8 mouse cellular contexts compared by ENCODE assay signal in the genomic region with DNA sequence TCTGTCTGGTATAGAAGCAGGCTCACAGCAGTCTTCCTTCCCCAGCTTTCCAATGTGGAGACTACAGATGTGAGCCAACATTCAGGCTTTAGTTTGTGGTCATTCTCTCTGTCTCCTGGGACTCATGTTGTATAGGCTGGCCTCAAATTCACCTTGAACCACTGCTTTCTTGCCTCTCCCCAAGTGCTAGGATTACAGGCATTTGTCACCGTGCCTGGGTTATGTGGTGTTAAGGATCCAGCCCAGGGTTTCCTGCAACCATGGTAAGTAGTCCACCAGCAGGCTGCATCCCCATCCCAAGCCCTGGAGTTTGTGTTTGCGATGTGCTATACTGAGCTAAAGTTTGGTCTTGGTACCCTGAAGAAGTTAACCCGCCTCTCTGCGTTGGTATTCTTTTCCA. TPM values are rescaled to one million over a fixed set of nuclear protein-coding genes. Genes with fewer than 3 reads are reported as not detected.
DNase-seq lines count a peak whose midpoint lies in the region; ATAC-seq and TF ChIP-seq lines count a peak whose summit lies in the region.

No protein-coding gene starts in this region.

- H3K9ac ChIP-seq in heart, embryonic 11.5 days (ENCODE audit: low read depth, low read length), result peak overlapping the region; percentile 61; the same call in 1 of the 2 replicates
- peak overlapping the region; percentile 42; the same call in 1 of the 2 replicates for H3K9ac ChIP-seq in forebrain, postnatal 0 days
- H3K9ac ChIP-seq in midbrain, embryonic 11.5 days (ENCODE audit: low read length), result peak overlapping the region; percentile 43

- H3K4me1 ChIP-seq in heart, embryonic 11.5 days (ENCODE audit: control insufficient read depth, insufficient read depth, low read length), result peaks cover 12% of the 10 kb centered on the region
- 0 out of 2 replicates have a peak, but pooled peaks cover 10% of the 10 kb centered on the region for H3K4me1 ChIP-seq in forebrain, postnatal 0 days (ENCODE audit: insufficient read depth)
- H3K4me1 ChIP-seq in midbrain, embryonic 11.5 days (ENCODE audit: control insufficient read depth, insufficient read depth, low read length), result peaks cover 12% of the 10 kb centered on the region
- H3K4me1 ChIP-seq in kidney, adult 2 months (ENCODE audit: control insufficient read depth, insufficient read depth, low read length), result 0 out of 2 replicates have a peak, but pooled peaks cover 3% of the 10 kb centered on the region

- H3K36me3 ChIP-seq in heart, embryonic 11.5 days (ENCODE audit: control insufficient read depth, insufficient read depth, low read length), result no peaks in the 10 kb centered on the region
- no peaks in the 10 kb centered on the region for H3K36me3 ChIP-seq in forebrain, postnatal 0 days (ENCODE audit: insufficient read depth)
- H3K36me3 ChIP-seq in midbrain, embryonic 11.5 days (ENCODE audit: control insufficient read depth, insufficient read depth, low read length), result no peaks in the 10 kb centered on the region
- no peaks in the 10 kb centered on the region for H3K36me3 ChIP-seq in kidney, adult 2 months (ENCODE audit: control insufficient read depth, insufficient read depth, low read length)

- TF ChIP-seq POLR2A in kidney, adult 2 months (IDR thresholded peaks at IDR 0.05; ENCODE audit: low read depth, low read length), result no peak

- 37% methylated on average over 4 of the region's 4 CpGs for WGBS in heart, embryonic 11.5 days (ENCODE audit: insufficient replicate concordance)
- 19% methylated on average over 4 of the region's 4 CpGs for WGBS in forebrain, postnatal 0 days
- 47% methylated on average over 4 of the region's 4 CpGs for WGBS in midbrain, embryonic 11.5 days
- 59% methylated on average over 4 of the region's 4 CpGs for WGBS in kidney, adult 2 months

- in situ Hi-C loops in Patski (cut with MboI; ENCODE audit: low pct_unique_long_range_greater_than_20kb), result no loop called here

- no peak for ATAC-seq in heart, embryonic 11.5 days (replicated peaks; ENCODE audit: insufficient number of reproducible peaks, low FRiP score, low TSS enrichment)
- ATAC-seq in Patski, result peak; percentile 55
- no peak; the same call in 1 of the 2 replicates for ATAC-seq in forebrain, postnatal 0 days
- ATAC-seq in midbrain, embryonic 11.5 days (ENCODE audit: low FRiP score), result no peak

- no peaks in the 10 kb centered on the region for H3K9me3 ChIP-seq in heart, embryonic 11.5 days (replicated peaks; ENCODE audit: control insufficient read depth, low read length)
- H3K9me3 ChIP-seq in forebrain, postnatal 0 days (ENCODE audit: low read length), result no peaks in the 10 kb centered on the region
- H3K9me3 ChIP-seq in midbrain, embryonic 11.5 days (ENCODE audit: control insufficient read depth, low read length), result no peaks in the 10 kb centered on the region

- TF ChIP-seq CTCF in Patski (IDR thresholded peaks at IDR 0.05), result no peak
- no peak for TF ChIP-seq CTCF in forebrain, postnatal 0 days (IDR thresholded peaks at IDR 0.05; ENCODE audit: low read depth)
- no peak for TF ChIP-seq CTCF in kidney, adult 2 months (conservative IDR thresholded peaks at IDR 0.05; ENCODE audit: insufficient read depth, insufficient read length, low read depth, low read length)

- POLR2A ChIA-PET in Patski (lab: Charles Lee), result interaction anchor here (0.7 kb wide), 1 partner anchor 17 kb away, joined by 3 read pairs; no protein-coding TSS in a partner anchor

- no peak overlapping the region for H3K4me3 ChIP-seq in heart, embryonic 11.5 days (ENCODE audit: low read depth, low read length)
- no peak overlapping the region for H3K4me3 ChIP-seq in forebrain, postnatal 0 days (ENCODE audit: low read depth, low read length)
- no peak overlapping the region for H3K4me3 ChIP-seq in midbrain, embryonic 11.5 days (ENCODE audit: low read depth, low read length)
- no peak overlapping the region for H3K4me3 ChIP-seq in kidney, adult 2 months (ENCODE audit: insufficient read depth, low read depth, low read length)

- peak overlapping the region; percentile 63 for H3K4me2 ChIP-seq in heart, embryonic 11.5 days
- H3K4me2 ChIP-seq in forebrain, postnatal 0 days (ENCODE audit: low read depth), result peak overlapping the region; percentile 48
- H3K4me2 ChIP-seq in midbrain, embryonic 11.5 days, result no peak overlapping the region; the same call in 1 of the 2 replicates

- no peaks in the 10 kb centered on the region for H3K27me3 ChIP-seq in heart, embryonic 11.5 days (ENCODE audit: control insufficient read depth, insufficient read depth, low read length)
- H3K27me3 ChIP-seq in Patski, result no peaks in the 10 kb centered on the region
- no peaks in the 10 kb centered on the region for H3K27me3 ChIP-seq in forebrain, postnatal 0 days (ENCODE audit: insufficient read depth, low read length)
- H3K27me3 ChIP-seq in midbrain, embryonic 11.5 days (ENCODE audit: control insufficient read depth, insufficient read depth, low read length), result no peaks in the 10 kb centered on the region
- H3K27me3 ChIP-seq in kidney, adult 2 months (replicated peaks; ENCODE audit: control insufficient read depth, insufficient read depth, low read length), result no peaks in the 10 kb centered on the region

- no peak for DNase-seq in heart, postnatal 36 days
- DNase-seq in Patski (ENCODE audit: low read depth, low spot score), result no peak
- DNase-seq in forebrain, postnatal 0 days, result no peak
- DNase-seq in midbrain, embryonic 11.5 days (ENCODE audit: low spot score, missing footprints), result no peak
- no peak for DNase-seq in adrenal gland, adult 18-20 months (ENCODE audit: low spot score in 2 of 2)
- DNase-seq in kidney, adult 2 months, result no peak
- DNase-seq in layer of hippocampus, adult 9-10 months (ENCODE audit: low spot score), result no peak

- CTCF ChIA-PET in Patski (lab: Charles Lee), result interaction anchor here (1.1 to 2.0 kb wide), 5 partner anchors 11 to 94 kb away, joined by 3 to 5 read pairs (median 4); no protein-coding TSS in a partner anchor

- 0 out of 2 replicates have a peak overlapping the region, but pooled peaks have one; percentile 55 for H3K27ac ChIP-seq in heart, embryonic 11.5 days (ENCODE audit: low read depth, low read length)
- peak overlapping the region; percentile 69 for H3K27ac ChIP-seq in forebrain, postnatal 0 days (ENCODE audit: low read depth, low read length)
- peak overlapping the region; percentile 41; the same call in 1 of the 2 replicates for H3K27ac ChIP-seq in midbrain, embryonic 11.5 days (ENCODE audit: low read depth, low read length)
- H3K27ac ChIP-seq in kidney, adult 2 months (ENCODE audit: insufficient read depth, low read depth, low read length), result no peak overlapping the region

- intact Hi-C loops in heart, postnatal 36 days (cut with DNase I), result no loop called here

RNA-seq across cellular contexts. Expression of a gene that starts 35.2 kb away (rescaled TPM):
- 8.3 and 8.9 TPM in 2 replicates for polyA plus RNA-seq in heart, embryonic 11.5 days (2014; fragmentation: Nextera tagmentation; extraction: Ambion mirVana)
- total RNA-seq in heart, postnatal 36 days (2021), result 10 to 100 TPM in 1 of 2 experiments, 1 to 10 TPM in 1; 8.8 to 24.1 TPM
- 9.8 TPM for polyA plus RNA-seq in Patski (2021)
- total RNA-seq in forebrain, postnatal 0 days (2014; rRNA removed), result 25.3 and 36.1 TPM in 2 replicates
- polyA plus RNA-seq in forebrain, postnatal 0 days (2015; fragmentation: Nextera tagmentation; extraction: Ambion mirVana), result 14.7 and 15.0 TPM in 2 replicates
- polyA plus RNA-seq in midbrain, embryonic 11.5 days (2014; fragmentation: Nextera tagmentation; extraction: Ambion mirVana), result 19.4 and 20.0 TPM in 2 replicates
- total RNA-seq in adrenal gland, adult 18-20 months (2021), result 1 to 10 TPM; 4.4 to 8.0 TPM
- 1.0 and 1.3 TPM in 2 replicates for polyA plus RNA-seq in kidney, adult 2 months (2012; rRNA removed)
